Mouse (Mus musculus) cerebellum, postnatal 4 days (tissue): ENCODE data around the gene Exoc6b.
A peak's percentile ranks its signal among the peaks of the same experiment; 100 is the strongest.

Source experiments
- DNase-seq, 2 experiments: peaks; one replicate each; pipeline ENCODE4 v3.0.0; 2022; ENCODE audit warnings: low spot score in 2 of 2, mixed read lengths in 1 of 2

Gene Exoc6b

GRCm38 (mm10) chr6:84726876-84727275, 342.4 kb downstream of the Exoc6b start:
- no peak for DNase-seq

- no peak for DNase-seq
Measured at GRCm38 (mm10) chr6:84713171-84713570, 356.1 kb downstream of the Exoc6b start.

DNA sequence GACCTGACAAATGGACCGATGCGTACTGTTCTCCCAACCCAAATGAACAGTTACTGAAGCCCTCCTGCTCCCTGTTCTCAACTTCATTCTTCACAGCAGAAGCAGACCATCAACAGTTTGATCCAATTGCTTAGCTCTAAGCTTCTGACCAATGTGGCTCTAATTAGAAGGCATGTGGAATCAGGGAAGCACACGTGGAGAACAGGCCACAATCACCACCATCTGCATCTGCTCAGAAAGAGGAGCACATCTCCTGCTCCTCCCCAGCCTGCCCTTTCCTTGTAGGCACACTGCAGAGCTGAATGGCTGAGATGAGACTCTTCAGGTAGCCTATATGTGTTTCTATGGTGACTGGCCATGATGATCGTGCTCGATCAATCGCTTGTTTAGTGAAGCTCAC, 358.5 kb downstream of the Exoc6b start:
- DNase-seq: no peak

DNA sequence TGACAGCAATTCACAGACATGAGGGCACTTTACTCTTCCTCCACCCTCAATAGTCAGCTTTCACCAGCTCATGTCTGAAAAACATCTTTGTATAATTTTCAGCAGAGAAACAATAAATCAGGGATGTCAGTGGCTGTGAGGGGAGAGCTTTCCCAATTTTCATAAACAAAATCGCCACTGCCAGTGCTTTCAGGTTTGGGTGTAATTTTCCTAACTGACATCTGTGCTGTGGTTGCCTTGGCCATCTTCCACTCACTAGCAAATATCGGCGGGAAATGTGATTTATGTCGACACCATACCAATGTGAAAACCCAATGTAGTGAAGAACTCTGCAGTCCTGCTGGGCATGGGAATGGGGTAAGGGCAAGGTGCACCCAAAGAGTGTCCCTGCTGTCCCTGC, 360.7 kb downstream of the Exoc6b start:
- no peak for DNase-seq

DNA sequence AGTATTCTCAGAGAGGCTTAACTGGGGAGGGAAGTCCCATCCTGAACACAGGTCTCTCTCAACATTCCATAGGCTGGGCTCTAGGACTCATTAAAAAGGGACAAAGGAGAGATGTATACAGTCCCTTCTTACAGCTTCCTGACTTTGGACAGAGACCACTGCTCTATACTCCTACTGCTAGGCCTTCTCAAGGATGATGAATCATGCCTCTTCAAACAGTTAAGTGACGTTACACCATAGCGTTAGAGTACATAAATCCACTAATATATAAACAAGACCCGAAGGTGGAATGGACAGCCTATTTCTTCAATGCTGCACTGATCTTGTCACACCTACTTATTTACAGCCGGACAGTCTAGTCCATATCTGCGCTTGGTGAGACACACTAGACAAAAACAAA, 369.7 kb downstream of the Exoc6b start:
- no peak for DNase-seq

DNA sequence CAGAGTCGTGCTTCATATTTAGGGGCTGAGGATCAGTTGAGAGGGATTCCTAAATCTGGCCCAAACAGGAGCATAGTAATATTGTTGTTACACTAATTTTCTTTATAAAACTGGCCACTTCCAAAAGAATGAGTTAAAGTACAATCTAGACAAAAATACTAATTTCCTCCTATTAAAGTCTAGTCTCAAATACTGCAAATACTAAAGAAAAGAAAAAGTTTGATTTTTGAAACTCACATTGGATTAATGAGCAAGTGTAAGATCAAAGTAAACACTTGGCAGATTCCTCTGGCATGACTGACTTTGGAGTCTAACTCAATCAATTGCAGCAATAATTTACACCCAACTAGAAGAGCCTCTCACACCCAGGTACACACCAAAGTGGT, 371.0 kb downstream of the Exoc6b start:
- no peak for DNase-seq

DNA sequence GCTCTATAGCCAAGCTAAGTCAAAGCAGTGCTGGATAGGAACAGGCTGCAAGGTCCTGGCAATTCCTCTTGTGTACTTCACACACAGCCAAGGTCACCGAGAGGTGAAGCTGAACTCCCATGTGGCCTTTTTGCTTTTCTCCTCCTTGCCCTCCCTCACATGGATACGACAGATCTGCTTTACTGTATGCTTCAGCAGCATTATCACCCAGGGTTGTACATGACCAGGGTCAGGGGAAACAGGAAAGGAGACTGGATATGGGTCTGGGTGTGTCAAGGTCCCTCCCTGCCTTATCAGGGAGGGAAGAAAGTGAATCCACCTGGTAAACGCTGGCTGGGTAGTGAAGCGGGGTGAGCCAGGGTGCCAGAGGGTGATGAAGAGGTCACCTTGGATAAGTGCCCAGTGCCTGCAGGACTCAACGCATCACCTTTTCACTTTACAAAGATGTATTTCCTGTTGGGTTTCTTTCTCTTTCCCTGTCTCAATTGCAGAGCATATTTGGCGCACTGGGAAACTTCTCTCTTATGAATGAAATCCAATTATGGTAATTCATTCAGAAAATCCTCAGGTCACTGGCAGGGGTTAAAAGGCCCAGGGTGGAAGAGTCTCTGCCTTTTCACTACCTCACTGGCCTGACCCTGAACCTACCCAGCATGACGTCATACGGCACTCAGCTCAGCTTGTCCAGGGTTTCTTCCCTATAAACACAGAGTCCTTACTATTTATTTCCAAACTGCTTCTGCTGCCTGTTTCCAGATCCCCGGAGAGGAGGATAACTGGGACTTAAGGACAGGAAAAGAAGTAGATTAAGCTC, 371.6 kb downstream of the Exoc6b start:
- DNase-seq: no peak

DNA sequence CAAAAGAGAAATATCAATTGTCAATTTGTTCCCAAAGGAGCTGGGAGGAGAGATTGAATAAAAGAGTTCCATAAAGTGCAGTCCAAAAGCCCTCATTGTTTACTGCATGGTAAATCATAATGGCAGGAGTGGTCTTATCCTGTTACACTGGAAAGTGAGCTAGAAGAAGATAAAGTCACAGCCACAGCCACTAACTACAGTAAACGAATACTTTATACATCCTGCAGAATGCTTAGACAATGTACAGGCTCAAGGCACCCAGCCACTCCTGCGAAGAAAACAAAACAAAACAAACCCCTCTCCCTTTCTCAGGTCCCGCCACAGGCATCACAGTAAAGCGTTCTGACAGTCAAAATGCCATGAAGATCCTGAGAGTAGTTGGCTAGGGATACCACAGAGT, 375.5 kb downstream of the Exoc6b start:
- DNase-seq: no peak

GRCm38 (mm10) chr6:84693204-84693603, 376.1 kb downstream of the Exoc6b start:
- DNase-seq: peak in 1 of 2 experiments; percentile 20

GRCm38 (mm10) chr6:84691907-84692306, 377.4 kb downstream of the Exoc6b start:
- DNase-seq: no peak

GRCm38 (mm10) chr6:84677770-84678169, 391.5 kb downstream of the Exoc6b start:
- no peak for DNase-seq

DNA sequence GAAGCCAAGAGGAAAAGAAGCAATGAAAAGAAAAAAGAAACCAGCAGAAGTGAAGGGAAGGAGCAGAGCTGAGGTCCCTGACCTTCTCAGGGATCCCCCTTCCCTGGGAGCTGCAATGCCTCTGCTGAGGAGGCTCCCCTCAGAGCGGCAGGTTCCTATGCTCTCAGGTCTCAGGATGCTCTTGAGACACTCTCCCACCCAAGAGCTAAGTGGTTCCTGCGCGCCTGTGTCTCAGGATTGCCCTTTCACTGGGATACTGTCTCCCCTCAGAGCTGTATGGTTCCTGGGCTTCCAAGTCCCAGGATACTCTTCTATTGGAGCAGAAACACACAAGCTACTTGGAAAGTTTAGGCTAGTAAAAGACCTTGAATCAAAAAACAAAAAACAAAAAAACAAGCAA, 394.4 kb downstream of the Exoc6b start:
- DNase-seq: no peak

DNA sequence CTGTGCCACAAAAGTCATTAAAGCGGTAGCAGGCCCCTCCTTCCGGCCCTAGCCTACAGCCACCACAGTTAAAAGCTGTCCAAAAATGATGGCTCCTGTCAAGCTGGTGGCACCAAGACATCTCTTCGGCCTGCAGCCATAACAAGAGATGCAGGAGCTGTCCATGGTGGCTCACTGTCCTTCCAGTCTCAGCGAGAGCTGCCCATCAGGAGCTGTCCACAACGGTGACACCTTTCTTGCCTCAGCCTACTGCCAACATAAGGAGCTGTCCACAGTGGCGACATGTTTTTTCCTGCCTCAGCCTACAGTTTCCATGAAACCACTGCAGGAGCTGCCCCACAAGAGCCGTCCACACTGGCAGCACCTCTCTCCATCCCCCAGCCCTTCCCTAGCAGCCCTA, 395.2 kb downstream of the Exoc6b start:
- no peak for DNase-seq

GRCm38 (mm10) chr6:84661451-84662112, 407.7 kb downstream of the Exoc6b start:
- DNase-seq: no peak

- no peak for DNase-seq
Measured at GRCm38 (mm10) chr6:84660982-84661381, 408.3 kb downstream of the Exoc6b start.

DNA sequence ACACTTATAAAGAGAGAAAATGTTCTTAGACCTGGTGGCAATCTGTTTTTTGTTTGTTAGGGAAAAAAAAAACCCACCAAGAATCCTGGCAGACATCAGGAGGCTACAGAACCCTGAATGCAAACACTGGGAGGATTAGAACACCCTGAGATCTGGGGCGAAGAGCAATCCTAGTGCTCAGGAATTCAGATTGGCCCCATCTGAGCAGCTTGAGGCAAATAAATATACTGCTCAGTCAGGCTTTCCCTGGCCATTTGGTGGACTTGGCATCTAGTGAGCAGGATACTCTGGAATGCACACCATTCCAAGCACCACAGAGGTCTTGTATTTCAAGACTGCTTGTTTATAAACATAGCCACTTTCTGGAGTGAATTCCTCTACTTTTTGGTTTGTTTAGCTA, 412.2 kb downstream of the Exoc6b start:
- DNase-seq: no peak

DNA sequence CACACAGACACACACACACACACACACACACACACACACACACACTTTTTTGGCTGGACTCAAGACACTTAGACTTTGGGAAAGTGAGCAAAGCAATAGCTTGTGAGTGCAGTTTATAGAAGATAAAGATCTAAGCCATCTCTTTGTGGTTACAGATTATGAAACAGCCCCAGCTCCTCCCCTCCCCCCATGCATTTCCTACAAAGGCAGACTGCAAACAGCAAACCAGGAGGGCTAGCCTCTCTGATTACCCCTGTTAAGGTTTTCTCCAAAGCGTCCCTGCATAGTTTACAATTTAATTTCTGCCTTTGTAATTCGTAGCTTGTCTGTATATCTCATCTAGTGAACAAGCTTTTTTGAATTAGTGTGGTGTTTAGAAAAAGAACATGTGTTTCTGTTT, 412.6 kb downstream of the Exoc6b start:
- no peak for DNase-seq

DNA sequence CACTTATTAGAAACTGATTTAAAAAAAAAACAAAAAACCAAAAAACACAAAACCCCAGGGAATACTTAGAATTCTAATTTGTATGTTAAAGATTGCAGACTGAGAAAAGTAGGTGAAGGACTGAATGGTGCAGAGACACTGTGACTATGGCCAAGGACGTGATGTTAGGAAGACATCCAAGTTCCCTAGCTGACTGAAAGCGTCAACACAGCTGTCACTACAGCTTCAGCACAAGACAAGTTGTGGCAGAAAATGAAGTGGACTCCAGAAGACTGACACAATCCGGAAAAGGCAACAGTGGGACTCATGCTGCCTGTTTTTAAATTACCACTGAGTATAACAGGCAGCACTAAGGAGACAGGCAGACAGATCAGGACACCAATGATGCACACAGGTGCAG, 417.4 kb downstream of the Exoc6b start:
- DNase-seq: no peak

DNA sequence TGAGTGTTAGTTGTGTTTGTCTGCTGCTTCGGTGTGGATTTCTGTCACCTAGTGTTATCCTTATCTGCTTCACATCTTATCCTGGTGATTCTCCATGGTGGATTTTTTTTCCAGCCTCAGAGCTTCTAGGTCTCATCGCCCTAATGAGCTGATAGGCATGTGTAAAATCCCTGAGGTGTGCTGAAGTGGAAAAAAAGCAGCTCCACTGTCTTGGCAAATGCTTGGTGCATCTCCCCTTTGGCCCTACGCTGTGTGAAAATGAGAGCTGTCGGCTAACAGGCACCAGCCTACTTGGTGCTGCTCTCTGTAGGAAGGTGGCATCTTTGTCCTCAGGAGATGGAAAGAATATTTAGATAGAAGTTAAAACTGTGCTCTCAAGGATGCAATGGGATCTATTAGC, 422.1 kb downstream of the Exoc6b start:
- DNase-seq: no peak

GRCm38 (mm10) chr6:84646696-84647095, 422.6 kb downstream of the Exoc6b start:
- DNase-seq: no peak

DNA sequence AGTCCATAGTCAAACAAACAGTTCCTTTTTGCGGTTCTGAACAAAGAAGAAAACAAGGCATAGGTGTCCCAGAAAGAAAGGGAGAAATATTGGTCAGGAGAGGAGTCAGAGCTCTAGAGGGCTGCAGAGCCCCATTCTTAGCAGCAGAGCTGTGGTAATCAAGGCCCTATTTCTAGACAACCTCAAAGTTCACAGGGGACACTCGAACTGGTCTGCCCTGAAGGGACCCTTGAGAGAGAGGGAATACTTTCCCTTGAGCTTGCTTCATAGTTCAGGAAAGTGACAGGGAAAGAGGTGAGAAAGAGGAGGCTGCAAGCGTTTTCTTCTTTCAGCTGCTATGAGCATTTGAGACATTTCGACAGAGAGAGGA, 428.3 kb downstream of the Exoc6b start:
- no peak for DNase-seq

DNA sequence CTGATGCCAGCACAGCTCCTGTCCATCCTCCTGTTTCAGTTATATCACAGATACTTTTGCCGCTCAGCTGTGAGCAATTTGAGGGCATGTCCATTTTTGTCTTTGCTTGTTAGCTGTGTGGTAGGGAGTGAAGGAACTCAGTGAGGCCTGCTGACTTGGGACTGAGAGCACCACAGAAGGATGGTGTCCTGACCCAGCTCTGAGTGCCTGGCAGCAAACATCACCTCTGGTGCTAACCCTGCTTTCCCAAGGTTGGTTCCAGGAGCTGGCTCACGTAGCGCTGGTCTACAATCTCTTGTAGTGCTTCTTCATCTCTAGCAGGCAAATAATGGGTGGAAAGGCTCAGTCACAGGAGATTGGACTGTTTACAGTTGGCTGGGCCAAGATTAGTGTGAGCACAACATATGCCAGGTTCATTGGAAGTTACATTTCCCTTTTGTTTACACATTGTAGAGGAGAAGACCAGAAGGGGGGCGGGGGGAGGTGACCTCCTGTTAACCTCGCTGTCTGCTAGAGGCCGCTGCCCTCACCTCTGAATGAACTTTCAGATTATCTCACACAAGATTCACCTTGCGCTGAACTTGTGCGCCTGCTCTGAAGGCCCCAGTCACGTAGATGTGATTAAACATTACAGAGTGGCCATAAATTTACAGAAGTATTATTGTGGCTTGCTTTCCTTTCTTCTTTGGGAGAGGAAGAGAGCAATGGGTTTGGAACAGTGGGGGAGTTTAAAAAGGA, 428.8 kb downstream of the Exoc6b start:
- no peak for DNase-seq

DNA sequence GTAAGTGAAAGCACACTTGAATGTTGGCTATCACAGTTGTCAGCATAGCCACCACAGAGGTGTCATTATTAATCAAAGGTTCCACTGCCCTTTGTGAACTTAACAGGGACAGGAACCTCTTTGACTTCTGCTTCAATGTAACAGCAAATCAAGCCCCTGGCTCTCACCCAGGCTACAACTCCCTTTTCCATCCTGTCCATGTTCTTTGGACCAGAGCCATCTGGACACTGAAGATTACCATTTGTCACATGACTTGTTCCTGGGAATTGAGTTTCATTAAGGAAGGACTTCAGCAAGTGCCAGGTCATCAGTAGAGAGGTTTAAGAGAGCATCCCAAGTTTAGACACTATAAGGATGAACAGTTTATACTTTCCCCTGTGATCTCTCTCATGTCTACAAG, 431.1 kb downstream of the Exoc6b start:
- DNase-seq: no peak
